Mouse (Mus musculus) lung, adult 2 months (tissue): ENCODE results near the gene Sec23a.

Experiments
- CTCF ChIP-seq: fragments of 200-500 bp; IDR thresholded peaks from 2 replicates; pipeline ENCODE4 v1.5.1; 2011; ENCODE audit warnings: mild to moderate bottlenecking, low read length, control low read depth; ENCODE audit not compliant: insufficient read depth
- POLR2A ChIP-seq: fragments of 200-500 bp; IDR thresholded peaks from 2 replicates; pipeline ENCODE4 v1.6.1; 2011; ENCODE audit warnings: low read depth, mild to moderate bottlenecking, control low read depth, low read length, borderline replicate concordance; ENCODE audit errors: extremely low read depth

DNA sequence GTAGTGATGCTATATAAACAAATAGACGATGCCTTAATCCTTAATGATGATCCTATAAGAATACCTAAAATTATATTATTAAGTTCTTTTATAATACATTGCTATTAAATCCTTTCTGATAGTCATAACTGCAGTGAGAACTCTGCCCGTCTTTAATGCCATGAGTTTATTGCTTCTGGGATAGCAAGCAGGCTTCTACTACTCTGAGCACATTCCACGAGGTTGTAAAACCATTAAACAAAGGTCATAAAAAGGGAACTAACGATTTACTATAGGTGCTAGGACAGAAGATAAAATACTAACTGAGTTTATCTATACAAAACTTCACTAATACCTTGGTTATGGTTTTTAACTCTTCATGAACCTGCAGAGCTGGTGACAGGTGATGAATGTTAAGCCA is 69.3 kb downstream of the Sec23a start:
- TF ChIP-seq CTCF (no peak), POLR2A (no peak)
